Mouse (Mus musculus) embryonic fibroblast, embryonic 13.5 days (primary cell): ENCODE measurements around the gene Hoxa5.

Experiments used
- CTCF ChIP-seq: IDR thresholded peaks from 2 replicates; pipeline ENCODE4 v1.5.1; 2011; ENCODE audit warnings: mild to moderate bottlenecking, control low read depth, low read length, moderate library complexity, borderline replicate concordance; ENCODE audit not compliant: insufficient read depth
- POLR2A ChIP-seq: IDR thresholded peaks from 2 replicates; pipeline ENCODE4 v1.6.1; 2011; ENCODE audit warnings: low read depth, mild to moderate bottlenecking, control low read depth, low read length, moderate library complexity

DNA sequence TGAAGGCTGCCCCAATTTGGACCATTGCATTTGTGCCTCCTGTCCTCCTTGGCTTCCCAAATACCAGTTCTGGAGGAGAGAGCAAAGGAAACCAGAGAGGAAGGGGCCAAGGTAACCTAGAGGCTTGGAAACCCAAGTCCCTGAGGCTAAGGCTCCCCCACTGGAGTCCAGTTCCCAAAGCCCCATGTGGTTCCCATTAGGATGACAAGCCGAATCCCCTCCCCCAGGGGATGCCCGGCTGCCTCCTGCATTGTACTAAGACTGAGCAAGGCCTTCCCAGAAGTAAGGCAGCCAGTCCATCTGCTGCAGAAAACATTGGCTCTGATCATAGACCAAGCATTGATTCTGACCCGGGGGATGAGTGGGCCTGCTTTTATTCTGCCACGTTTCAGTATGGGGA lies 33.1 kb downstream of the Hoxa5 start:
- TF ChIP-seq POLR2A (no peak), CTCF (no peak)
